Mouse (Mus musculus) heart, postnatal 0 days (tissue): ENCODE measurements around the gene St6galnac4.

Experiments
- CTCF ChIP-seq: IDR thresholded peaks from 2 replicates; pipeline ENCODE4 v1.5.1; 2016; ENCODE audit warnings: antibody characterized with exemption, control low read depth, low read depth
- EP300 ChIP-seq: IDR thresholded peaks from 2 replicates; pipeline ENCODE4 v1.6.1; 2016; ENCODE audit warnings: antibody characterized with exemption, low read depth

DNA sequence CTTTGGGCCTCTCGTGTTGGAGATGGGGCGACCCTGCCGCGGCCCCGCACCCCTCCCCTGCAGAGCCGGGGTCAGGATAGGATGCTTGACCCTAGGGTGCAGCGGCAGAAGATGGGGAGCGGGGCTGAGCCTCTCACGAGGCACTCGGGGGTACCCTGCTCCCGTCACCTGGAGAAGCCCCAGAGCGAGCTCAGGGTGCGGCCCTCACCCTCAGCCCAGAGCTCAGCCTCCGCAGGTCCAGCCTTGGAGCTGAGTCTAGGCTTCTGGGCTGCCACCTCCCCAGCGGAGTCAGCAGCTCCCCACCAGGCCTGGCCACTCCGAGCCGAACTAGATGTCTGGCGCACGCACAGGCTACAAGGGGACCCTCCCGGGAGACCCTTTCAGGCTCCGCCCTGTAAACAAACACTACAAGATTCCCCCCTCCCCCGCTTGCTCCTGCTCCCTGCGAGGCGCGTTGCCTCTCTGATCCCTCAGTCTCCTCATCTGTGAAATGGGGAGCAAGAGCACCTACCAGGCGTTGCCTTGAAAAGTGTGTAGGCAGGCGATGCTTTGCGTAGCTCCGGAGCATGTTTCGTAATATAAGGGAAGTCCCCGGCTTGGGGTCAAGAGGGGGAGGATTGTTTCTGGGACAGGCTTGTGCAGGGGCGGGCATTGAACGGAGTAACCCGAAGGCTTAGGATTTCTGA is 20.5 kb downstream of the St6galnac4 start:
- no peak for TF ChIP-seq CTCF
- TF ChIP-seq EP300, result no peak
